Mouse (Mus musculus) heart, adult 2 months (tissue): ENCODE measurements around the gene Gm17387.

Experiments used
- EP300 ChIP-seq: fragments of 200-500 bp; IDR thresholded peaks from 2 replicates; pipeline ENCODE4 v1.6.1; 2011; ENCODE audit warnings: low read depth, low read length, control low read depth; ENCODE audit not compliant: insufficient read depth
- POLR2A ChIP-seq: fragments of 200-500 bp; IDR thresholded peaks from 2 replicates; pipeline ENCODE4 v1.6.1; 2011; ENCODE audit warnings: mild to moderate bottlenecking, low read depth, low read length, control low read depth; ENCODE audit not compliant: insufficient read depth

DNA sequence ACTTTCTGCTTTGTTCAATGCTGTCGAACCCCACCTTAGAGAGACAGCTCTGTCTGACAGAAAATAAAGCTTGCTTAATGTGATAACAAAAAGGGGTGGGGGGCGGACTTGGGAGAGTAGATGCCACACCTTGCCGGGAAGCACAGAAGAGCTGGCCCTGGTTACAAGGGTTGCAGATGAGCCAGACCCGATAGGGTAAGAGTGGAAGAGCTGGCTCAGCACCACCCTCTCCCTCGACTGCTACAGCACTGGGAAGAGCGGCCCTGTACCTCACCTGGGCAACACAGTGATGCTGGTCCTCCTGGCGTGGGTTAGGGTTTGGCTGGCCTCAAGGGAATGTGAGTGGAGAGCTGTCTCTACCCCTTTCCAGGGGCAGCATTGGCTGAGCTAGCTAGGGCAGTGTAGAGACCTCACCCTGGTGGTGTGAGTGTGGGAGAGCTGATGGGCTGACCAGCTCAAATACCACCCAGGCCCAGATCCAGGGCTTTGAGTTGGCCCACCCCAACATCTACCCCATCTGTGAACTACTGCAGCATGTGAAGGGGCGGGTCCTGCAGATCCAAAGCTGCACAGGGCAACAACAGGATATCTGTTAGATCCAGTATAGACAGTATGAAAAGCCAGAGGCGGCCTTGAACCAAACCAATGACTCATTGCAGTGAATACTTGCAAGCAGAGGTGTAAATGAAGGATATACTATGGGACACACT lies 3.7 kb downstream of the Gm17387 start:
- TF ChIP-seq POLR2A (no peak), EP300 (no peak)
